Mouse (Mus musculus) liver, adult 2 months (tissue): ENCODE data around the gene Caskin1.

ENCODE experiments used
- CTCF ChIP-seq: fragments of 200-500 bp; IDR thresholded peaks from 2 replicates; pipeline ENCODE4 v1.5.1; 2011; ENCODE audit warnings: low read depth, low read length, control low read depth
- POLR2A ChIP-seq: fragments of 200-500 bp; IDR thresholded peaks from 2 replicates; pipeline ENCODE4 v1.6.1; 2011; ENCODE audit warnings: low read length, control low read depth; ENCODE audit not compliant: insufficient read depth; ENCODE audit errors: extremely low read depth

GRCm38 (mm10) chr17:24507129-24507664, 18.8 kb downstream of the Caskin1 start:
- TF ChIP-seq CTCF (no peak), POLR2A (no peak)
